Mouse (Mus musculus) embryo, embryonic 11 days (tissue): ENCODE data around the gene Olfr110.
"Not testable (repeated sequence)": the region's sequence is repeated elsewhere in the genome, so short reads cannot be mapped to it uniquely, and the experiment has no call there.

ENCODE experiments used
- DNase-seq: peaks from one replicate; pipeline ENCODE4 v3.0.0-alpha.2; 2015

Olfr110 gene

GRCm38 (mm10) chr17:37491930-37492518, at the start of gene Olfr110:
Gene Olfr110, plus strand, starts transcription at chr17:37492468.
- no peak for DNase-seq

- no peak for DNase-seq
Measured at GRCm38 (mm10) chr17:37445180-37445579, 47.1 kb upstream of the Olfr110 start, which contains the start of gene Olfr108. Gene Olfr108, plus strand, starts transcription at chr17:37445480.

DNA sequence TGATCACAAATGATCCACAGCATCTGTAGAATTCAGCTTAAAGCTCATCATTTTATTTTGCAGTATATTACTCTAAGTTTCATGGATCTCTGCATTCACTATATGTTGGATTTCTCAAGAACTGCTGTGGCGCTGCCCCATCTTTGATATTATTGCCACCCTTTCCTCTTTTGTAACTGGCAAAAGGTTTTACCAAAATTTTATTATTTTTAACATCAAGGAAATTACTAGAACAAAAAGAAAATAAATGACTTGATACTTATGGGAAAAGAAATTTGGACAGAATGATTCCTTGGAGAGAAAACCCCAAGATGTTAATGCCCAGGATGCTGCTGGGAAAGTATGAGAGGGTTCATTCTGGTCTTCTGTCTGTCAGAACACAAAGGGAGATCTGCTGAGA, 33.7 kb upstream of the Olfr110 start, which contains the start of gene Olfr109:
TSS of gene Olfr109 (plus strand) at position 301 of the 400 bp plus-strand sequence.
- DNase-seq, result no peak

- no peak for DNase-seq
Measured at GRCm38 (mm10) chr17:37483452-37483851, 8.8 kb upstream of the Olfr110 start, which contains the start of gene H2-M2. Gene H2-M2, minus strand, starts transcription at chr17:37483552.

DNA sequence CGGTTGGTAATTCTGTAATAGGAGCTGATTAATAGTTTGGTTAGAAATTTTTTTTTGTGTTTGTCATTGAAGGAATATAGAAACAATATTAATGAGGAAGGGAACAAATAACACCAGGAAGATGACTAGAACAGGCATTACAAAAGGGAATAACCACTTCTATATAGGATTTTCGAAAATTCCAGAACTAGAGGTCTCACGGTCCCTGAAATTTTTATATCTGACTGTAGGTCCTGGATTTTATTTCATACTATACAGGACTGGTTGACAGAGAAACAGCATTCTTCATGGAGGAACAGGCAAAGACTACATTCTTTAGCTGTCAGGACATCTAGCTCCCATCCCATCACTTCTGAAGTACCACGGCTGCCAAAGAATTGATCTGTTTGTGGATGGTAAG, 15.5 kb downstream of the Olfr110 start, which contains the start of gene Olfr111:
TSS of gene Olfr111 (plus strand) at position 301 of the 400 bp plus-strand sequence.
- DNase-seq, result no peak

DNA sequence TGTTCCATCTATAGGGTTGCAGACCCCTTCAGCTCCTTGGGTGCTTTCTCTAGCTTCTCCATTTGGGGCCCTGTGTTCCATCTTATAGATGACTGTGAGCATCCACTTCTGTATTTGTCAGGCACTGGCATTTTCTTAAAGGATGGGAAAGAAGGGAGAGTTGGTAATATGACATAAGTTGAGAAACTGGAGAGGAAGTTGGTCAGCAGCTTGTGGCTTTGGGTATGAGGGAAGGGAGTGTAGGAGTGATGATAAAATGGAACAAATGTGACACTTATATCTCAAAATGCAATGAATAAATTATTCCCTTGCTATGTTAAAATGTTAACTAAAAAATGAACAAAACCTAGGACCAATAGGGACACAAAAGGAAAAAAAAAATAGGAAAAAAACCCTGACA, 32.3 kb downstream of the Olfr110 start:
- not testable (repeated sequence) for DNase-seq

- not testable (repeated sequence) for DNase-seq
Measured at GRCm38 (mm10) chr17:37525427-37525826, 33.2 kb downstream of the Olfr110 start.

DNA sequence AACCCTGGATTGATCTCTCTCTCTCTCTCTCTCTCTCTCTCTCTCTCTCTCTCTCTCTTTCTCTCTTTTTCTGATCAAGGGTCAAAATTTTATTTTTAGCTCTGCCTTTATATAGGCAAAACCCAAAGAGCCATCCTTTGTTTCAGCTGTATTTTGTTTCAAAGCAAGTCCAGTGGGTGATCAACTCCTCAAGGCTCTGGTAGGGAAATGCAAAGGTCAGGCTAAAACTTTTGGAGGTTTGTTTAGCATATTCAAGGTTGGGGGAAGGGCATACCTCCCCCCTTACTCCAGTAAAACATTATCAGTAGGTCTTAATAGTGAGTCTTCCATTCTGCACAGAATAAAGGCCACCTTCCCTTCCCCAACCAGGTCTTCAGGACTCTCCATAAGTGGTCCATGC, 42.9 kb downstream of the Olfr110 start:
- no peak for DNase-seq

DNA sequence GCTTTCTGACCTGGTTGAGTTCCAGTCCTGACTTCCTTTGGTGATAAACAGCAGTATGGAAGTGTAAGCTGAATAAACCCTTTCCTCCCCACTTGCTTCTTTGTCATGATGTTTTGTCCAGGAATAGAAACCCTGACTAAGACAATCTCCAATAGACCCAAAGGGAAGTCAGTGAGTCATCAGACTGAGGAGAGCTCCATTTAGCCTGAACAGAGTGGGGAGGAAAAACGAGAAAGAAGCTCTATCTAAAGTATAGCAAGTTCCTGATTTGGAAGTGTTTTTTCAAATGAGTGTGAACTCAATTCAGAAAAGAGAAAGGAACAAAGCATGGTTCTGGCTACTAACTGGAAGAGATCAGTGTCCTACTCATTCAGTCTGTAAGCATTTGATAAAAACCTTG, 46.1 kb downstream of the Olfr110 start:
- not testable (repeated sequence) for DNase-seq

- no peak for DNase-seq
Measured at GRCm38 (mm10) chr17:37541454-37542119, 49.3 kb downstream of the Olfr110 start.

- DNase-seq, result peak; percentile 5
Measured at GRCm38 (mm10) chr17:37543800-37544435, 51.6 kb downstream of the Olfr110 start.
